Mouse (Mus musculus): ENCODE results near the gene Mgst1.
A peak's percentile ranks its signal among the peaks of the same experiment; 100 is the strongest.

Mgst1 gene

DNA sequence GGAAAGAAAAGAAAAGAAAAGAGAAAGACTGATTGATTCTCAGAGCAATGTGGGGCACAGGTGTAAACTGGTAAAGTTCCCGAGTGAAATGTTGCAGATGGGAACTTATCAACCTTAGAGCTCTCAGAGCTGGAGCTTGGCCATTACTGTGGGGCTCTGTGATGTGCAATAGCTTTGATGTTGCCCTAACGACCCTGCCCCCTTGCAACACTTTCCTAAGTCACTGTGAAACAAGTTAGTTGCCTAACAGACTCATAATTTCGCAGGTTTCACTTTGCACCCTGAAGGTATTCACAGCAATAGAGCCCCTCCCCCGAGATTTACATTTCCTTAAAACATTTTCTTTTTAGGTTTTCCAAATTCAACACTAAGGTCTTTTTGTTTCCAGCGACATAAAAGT lies at the start of gene Mgst1:
Gene Mgst1, plus strand, starts transcription at position 387 of the 400 bp plus-strand sequence.
- no peak for DNase-seq

DNA sequence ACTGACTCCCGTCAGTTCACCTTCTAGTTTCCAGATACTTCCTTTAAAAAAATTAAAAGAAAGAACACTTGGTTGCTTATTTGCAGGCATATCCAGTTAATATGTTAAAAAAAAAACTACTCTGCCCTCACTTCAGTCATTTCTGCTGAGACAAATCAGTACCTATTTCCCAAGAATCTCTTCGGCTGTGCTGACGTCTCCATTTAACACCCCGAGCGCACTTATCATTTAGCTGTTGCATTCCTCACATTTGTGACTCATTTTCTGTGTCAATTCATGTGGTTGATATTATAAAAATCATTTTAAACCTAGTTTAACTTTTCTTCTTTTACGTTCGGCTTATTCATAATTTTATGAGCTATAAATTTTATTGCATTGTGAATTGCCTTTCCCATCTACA lies 47.7 kb upstream of the Mgst1 start:
- no peak for DNase-seq

- no peak for DNase-seq
Observed at GRCm38 (mm10) chr6:138095060-138095459, 45.1 kb upstream of the Mgst1 start.

DNA sequence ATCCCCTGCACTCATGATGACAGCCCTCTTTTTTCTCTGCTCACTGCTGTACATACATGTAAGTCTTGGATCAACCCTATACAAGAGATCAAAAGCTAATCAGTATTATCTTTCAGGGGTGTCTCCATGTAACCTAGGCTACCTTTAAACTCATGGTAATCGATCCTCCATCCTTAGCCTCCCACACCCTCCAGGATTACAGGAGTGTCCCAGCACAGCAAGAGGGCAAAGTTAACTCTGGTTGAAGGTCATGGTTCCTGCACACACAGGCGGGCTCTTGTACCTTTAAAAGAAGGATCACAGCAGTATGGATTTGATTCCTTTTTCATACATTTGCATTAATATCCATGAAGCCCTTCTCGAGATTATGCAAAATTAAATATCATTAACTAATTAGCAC lies 40.5 kb upstream of the Mgst1 start:
- DNase-seq, result no peak

GRCm38 (mm10) chr6:138101843-138102242 lies 38.3 kb upstream of the Mgst1 start:
- no peak for DNase-seq

- DNase-seq, result no peak
Observed at GRCm38 (mm10) chr6:138102940-138103339, 37.2 kb upstream of the Mgst1 start.

- DNase-seq, result no peak
Observed at GRCm38 (mm10) chr6:138104559-138104958, 35.6 kb upstream of the Mgst1 start.

GRCm38 (mm10) chr6:138117496-138117895 lies 22.6 kb upstream of the Mgst1 start:
- no peak for DNase-seq

DNA sequence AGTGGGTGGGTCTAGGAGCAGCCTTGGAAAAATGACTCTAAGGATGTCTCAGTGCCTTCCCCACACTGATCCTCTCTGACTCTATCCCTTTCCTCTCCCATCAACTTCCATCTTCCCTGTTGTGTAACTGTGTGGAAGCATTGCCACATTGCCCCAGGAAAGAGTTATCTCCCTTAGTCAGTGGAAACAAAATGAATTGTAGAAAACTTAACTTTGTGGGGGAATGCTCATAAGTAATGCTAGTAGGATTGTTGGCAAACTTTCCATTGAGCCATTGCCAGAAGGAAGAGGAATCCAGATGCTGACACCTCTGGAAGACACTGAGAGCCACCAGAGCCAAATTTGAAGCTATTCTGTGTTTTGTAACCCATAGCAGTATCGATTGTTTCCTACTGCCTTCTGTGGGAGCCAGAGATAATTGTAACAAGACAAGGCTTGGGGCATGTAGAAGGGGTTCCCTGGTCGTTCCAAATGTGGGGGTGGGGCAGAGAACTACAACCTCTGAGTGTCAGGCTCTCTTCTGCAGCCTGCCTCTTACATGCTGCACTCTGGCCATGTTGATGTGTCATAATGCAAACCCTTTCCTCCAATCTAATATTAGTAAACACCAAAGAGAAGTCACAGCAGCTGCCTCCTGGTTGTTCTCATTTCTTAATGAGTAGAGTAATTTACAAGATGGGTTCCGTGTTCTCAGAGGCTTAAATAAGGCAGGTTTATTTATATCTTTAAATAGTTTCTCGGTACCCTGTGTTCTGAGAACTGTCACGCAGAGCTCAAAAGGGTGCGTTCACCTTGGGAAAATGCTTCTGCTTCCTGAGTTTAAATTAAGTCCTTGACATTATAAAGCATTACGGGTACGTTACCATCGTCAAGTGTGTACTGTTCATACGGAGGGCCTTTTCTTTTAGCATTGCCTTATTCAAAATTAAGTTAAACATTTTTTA lies 11.5 kb upstream of the Mgst1 start:
- DNase-seq, result no peak

- DNase-seq, result no peak
Observed at GRCm38 (mm10) chr6:138130541-138130940, 9.6 kb upstream of the Mgst1 start.

DNA sequence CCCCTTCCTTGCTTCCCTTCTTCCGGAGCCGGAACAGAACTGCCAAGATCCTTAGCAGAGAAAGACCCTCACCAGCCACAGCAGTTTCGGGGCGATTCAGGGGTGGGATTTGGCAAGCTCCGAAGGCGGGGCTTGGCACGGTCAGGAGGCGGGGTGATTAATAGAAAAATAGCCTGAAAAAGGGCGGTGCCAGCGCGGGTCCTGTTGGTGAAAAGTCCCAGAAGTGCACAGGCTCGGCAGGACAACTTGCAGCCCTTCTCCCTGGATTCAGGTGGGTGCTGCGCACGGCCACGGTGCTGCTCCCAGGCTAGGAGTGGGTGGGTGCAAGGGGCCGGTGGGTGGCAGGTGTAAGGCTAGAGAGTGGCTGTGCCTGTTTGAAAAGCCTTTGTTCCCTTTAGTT lies 220 bp downstream of the Mgst1 start:
- DNase-seq, result no peak

- DNase-seq, result no peak
Observed at GRCm38 (mm10) chr6:138141111-138141592, 1.0 kb downstream of the Mgst1 start.

DNA sequence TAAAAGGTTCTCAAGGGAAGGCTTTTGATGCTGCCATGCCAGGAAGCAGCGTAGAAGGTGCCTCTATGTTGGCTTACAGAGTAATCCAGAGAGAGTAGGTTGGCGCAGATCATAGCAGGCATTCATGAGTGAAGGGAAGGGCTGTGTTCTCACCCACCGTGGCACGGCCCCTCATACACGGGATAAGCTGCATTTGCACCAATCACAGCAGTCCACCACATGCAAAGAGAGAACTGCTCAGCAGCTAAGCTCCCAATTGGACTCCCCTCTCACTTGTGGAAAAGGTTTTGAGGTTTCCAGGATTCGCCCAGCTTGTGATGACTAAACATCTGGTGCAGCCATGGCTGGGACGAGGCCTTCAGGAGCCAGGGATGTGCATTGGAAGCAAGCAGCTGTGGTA lies 2.5 kb downstream of the Mgst1 start:
- DNase-seq, result no peak

DNA sequence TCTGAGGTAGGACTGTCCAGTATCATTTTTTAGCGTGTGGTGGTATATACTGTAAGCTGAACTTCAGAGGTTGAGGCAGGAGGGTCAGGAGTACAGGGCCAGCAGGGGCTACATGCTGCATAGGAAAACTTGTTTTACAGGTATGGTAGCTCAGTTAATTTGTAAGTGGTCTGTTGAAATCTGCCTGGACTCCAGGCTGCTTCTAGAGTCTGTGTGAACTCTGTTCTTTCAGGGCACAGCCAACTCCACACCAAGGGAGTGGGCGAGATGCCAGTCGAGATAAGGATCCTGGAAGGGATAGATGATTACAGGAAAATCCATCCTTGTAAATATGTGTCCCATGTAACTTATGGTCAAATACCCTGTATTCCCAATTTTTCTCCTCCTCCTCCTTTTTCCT lies 3.3 kb downstream of the Mgst1 start:
- no peak for DNase-seq

GRCm38 (mm10) chr6:138153111-138153510 lies 13.0 kb downstream of the Mgst1 start:
- peak; percentile 23 to 41 for DNase-seq

GRCm38 (mm10) chr6:138163920-138164319 lies 23.8 kb downstream of the Mgst1 start:
- peak in 1 of 2 experiments; percentile 7 for DNase-seq

- peak in 1 of 2 experiments; percentile 7 for DNase-seq
Observed at GRCm38 (mm10) chr6:138171480-138172224, 31.5 kb downstream of the Mgst1 start.

Data from cerebellum, adult 18-20 months (tissue).